Mouse (Mus musculus): Measurements from ENCODE around the gene Oser1. TPM values are rescaled to one million over a fixed set of nuclear protein-coding genes. Genes with fewer than 3 reads are reported as not detected.

Gene Oser1
- total RNA-seq, 2 experiments from 2014 or later = 21.6 to 27.5 TPM

DNA sequence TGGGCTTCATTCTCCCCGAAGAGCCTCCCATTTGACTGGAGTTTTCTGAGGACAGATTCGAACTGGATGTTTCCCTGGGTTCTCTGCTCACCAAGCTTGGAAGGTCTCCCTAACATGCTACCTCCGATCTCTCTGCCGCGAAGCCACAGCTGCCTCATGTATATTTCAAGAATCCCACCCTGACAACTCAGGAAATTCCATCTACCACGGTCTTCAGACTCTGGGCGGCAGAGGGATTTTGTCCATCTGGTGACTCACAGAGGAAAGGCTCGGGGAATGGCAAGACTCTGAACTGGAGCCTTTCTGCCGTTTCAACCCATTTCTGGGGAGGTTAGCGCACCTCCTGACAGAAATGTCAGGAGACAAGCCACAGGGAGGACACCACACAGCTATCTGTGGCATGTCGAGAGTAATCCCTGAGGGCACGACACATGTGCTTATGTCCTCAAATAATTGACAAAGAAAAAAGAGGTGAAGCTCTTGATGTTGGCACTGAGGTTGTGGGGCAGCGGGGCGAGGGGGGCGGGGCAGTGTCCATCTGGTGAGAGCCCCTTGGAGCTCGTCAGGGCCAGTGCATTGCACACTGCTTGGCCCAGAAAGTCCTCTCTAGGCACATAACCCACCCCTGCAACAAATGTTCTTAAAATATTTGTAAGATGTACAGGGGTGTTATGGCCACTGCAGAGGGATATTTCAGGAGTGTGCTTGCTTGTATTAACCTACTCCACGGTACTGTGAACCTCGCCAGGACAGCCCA, 59.5 kb downstream of the Oser1 start:
- ATAC-seq (replicated peaks; ENCODE audit: low FRiP score, poor library complexity, severe bottlenecking) = no peak

DNA sequence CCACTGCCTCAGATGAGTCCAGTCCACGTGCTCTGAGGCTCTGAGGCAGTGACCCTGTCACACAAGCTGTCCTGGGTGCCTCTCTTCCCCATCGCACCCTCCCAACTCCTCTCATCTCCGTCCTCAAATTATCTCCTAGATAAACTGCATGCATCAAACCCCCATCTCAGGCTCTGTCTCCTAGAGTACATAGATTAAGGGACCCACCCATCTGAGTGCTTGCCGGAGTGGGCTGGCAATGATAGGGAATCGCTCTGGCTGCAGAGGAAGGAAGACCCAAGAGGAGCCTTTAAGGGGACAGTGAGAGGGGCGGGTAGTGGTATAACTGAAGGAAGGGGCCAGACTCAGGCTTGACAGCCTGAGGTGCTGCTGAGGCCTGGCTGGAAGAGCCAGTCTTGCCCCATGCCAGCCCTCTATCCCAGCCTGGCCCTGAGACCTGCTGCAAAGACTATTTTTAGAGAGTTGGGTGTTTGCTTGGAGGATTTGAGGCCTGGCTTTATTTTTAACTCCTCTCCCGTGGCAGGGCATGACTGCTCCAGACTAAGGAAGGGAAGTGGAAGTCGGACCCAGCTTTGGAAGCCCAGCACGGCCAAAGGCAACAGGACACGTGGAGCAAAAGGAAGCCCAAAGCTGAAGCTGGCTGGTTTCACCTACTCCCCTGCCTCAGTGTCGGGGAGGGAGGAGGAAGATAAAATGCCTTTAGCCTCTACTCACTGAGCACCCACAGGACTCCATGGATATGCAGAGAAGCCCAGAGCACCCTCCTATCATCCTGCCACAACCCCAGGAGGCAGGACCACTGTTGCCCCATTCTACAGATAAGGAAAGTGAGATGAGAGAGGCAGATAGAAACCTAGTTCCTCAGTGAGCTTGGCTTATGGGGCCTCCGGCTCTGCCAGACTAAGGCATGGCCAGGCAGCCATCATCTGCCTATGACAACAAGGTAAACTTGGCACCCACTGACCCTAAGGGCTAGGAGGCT, 61.3 kb downstream of the Oser1 start:
- ATAC-seq (replicated peaks; ENCODE audit: low FRiP score, poor library complexity, severe bottlenecking) = no peak

DNA sequence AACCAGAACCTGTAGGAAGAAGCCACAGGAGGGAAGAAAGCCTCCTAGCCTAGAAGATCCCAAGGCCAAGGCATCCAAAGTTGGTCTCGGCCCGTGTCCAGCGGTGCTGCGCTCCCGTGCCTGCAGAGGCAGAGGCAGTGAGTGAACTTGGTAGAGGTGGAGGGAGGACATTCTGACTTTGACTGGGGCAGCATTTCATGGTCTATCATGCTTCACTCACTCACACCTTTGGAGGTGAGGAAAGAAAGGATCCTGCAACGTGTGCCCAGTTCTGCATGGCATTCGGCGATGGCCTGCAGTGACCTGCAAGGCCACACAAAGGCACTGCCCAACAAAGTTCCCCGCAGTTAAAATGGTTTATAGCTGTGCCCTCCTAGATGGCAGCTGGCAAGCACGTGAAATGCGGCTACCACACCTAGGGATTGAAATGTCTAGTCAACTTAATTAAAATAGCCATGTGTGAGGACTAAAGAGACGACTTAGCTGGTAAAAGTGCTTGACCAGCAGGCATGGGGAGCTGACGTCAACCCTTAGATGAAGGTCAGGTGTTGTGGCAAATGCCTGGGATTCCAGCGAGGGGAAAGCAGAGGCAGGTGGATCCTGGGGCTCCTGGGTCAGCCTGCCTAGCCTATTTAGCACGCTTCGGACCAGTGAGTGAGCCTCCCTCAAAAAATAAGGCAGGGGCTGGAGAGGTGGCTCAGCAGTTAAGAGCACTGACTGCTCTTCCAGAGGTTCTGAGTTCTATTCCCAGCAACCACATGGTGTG, 63.5 kb downstream of the Oser1 start:
- ATAC-seq (replicated peaks; ENCODE audit: low FRiP score, poor library complexity, severe bottlenecking) = no peak

DNA sequence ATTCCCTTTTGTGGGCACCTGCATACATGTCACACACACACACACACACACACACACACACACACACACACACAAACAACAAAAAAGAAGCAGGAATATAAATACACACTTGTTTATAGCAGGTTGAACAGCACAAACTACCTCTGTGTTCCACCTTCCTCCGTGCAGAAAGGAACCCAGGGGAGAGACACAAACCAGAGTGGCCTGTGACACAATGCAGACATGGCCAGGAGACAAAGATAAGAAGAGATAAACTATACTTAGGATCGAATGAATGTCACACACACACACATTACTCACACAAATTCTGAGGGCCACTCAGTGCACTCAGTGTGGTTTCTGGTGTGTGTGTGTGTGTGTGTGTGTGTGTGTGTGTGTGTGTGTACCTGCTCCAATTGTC, 65.2 kb downstream of the Oser1 start:
- no peak for ATAC-seq (replicated peaks; ENCODE audit: low FRiP score, poor library complexity, severe bottlenecking)

DNA sequence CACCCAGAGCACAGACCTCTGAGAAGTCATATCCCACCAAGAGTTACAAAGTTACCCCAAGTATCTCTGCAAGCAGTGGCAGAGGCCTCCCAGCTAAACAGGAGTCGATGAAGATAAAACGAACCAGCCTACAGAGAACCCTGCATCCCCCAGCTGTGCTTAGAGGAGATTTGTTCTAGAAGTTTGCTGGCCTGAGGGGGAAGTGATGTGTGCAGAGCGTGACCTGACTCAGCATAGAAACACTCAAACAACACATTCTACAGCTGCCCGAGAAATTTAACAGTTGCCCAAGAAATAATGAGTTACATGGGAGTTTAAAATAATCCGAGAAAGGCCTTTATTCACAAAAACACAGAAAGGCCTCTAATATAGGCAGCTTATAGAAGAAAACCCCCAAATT, 65.8 kb downstream of the Oser1 start:
- no peak for ATAC-seq (replicated peaks; ENCODE audit: low FRiP score, poor library complexity, severe bottlenecking)

DNA sequence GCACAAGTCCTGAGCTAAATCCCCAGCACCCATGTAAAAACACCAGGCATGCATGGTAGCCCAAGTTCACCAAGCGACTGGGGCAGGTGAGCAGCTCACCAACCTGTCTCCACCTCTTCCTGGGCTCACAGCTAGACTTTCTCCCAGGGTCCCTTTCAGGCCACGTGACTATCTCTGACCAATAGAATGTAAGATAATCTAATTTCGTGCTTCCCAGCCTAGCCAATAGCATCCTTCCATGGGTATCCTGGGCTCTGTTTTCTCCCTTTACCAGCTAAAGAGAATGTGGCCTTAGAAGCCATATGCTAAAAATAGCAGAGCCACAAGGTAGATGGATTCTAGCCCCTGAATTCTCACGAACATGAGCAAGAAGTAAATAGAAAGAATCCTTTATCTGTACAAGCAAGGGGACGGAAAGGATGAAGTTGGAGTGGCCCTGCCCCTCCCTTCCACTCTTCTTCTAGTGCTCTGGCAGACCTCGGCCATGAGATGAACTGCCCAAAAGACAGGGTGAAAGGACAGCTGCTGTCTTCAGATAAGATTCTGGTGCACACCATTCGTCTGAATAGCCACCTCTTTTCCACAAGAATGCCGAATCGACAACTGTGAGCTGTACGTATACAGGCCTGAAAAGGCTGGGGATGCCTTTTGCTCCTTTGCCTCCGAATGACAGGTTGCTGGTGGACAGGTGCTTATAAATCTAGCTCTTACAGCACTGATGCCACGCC, 68.2 kb downstream of the Oser1 start:
- peak; percentile 79 for ATAC-seq (replicated peaks; ENCODE audit: low FRiP score, poor library complexity, severe bottlenecking)

Other genes with a start within 250 kb of the Oser1 start
- gene Tox2, start 221.6 kb downstream of the Oser1 start, total RNA-seq (2015; ENCODE audit: low replicate concordance) = not detected in 2 replicates
- not detected in 2 replicates for gene Tox2, start 221.6 kb downstream of the Oser1 start, total RNA-seq (2017; ENCODE audit: low replicate concordance)
- not detected in 2 replicates for gene Jph2, start 26.7 kb downstream of the Oser1 start, total RNA-seq (2015; ENCODE audit: low replicate concordance)
- 0.14 TPM in 1 of 2 replicates, not detected in the other for gene Jph2, start 26.7 kb downstream of the Oser1 start, total RNA-seq (2017; ENCODE audit: low replicate concordance)
- not detected in 2 replicates for gene Gdap1l1, start 13.8 kb upstream of the Oser1 start, total RNA-seq (2015; ENCODE audit: low replicate concordance)
- not detected in 2 replicates for gene Gdap1l1, start 13.8 kb upstream of the Oser1 start, total RNA-seq (2017; ENCODE audit: low replicate concordance)
- 0.21 TPM in 1 of 2 replicates, not detected in the other for gene Fitm2, start 47.9 kb upstream of the Oser1 start, total RNA-seq (2015; ENCODE audit: low replicate concordance)
- gene Fitm2, start 47.9 kb upstream of the Oser1 start, total RNA-seq (2017; ENCODE audit: low replicate concordance) = 0.77 and 2.2 TPM in 2 replicates
- gene R3hdml, start 67.6 kb upstream of the Oser1 start, total RNA-seq (2015; ENCODE audit: low replicate concordance) = not detected in 2 replicates
- not detected in 2 replicates for gene R3hdml, start 67.6 kb upstream of the Oser1 start, total RNA-seq (2017; ENCODE audit: low replicate concordance)
- gene Hnf4a, start 82.1 kb upstream of the Oser1 start, total RNA-seq (2015; ENCODE audit: low replicate concordance) = not detected in 2 replicates
- 0.26 and 0.42 TPM in 2 replicates for gene Hnf4a, start 82.1 kb upstream of the Oser1 start, total RNA-seq (2017; ENCODE audit: low replicate concordance)
- 6.5 and 10.0 TPM in 2 replicates for gene Ttpal, start 177.6 kb upstream of the Oser1 start, total RNA-seq (2015; ENCODE audit: low replicate concordance)
- gene Ttpal, start 177.6 kb upstream of the Oser1 start, total RNA-seq (2017; ENCODE audit: low replicate concordance) = 5.5 and 8.8 TPM in 2 replicates
- 1,365 and 1,400 TPM in 2 replicates for gene Serinc3, start 220.4 kb upstream of the Oser1 start, total RNA-seq (2015; ENCODE audit: low replicate concordance)
- gene Serinc3, start 220.4 kb upstream of the Oser1 start, total RNA-seq (2017; ENCODE audit: low replicate concordance) = 1,814 and 2,055 TPM in 2 replicates
- 15.0 and 25.0 TPM in 2 replicates for gene Pkig, start 233.7 kb upstream of the Oser1 start, total RNA-seq (2015; ENCODE audit: low replicate concordance)
- gene Pkig, start 233.7 kb upstream of the Oser1 start, total RNA-seq (2017; ENCODE audit: low replicate concordance) = 23.4 and 25.2 TPM in 2 replicates